ENCODE assay signal across 8 mouse cellular contexts in the genomic region with DNA sequence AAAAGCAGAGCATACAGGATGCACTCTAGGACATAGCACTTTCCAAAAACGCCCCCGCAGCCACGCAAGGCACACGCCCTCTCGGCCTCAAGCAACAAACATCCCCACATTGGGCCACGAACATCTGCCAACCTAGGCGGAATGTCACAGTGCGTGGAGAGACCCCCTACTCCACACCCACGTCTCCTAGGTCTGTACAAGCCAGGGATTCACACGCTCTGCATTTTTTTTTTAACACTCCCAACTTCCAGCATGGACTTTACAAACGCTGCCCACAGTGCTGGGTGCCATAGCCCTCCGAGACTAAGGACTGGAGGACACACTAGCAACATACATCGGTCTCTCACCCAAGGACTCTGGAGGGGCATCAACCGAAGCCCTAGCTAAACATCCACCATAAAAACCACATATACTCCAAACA. TPM values are rescaled to one million over a fixed set of nuclear protein-coding genes. Genes with fewer than 3 reads are reported as not detected.
A peak's percentile ranks its signal among the peaks of the same experiment; 100 is the strongest.
DNase-seq lines count a peak whose midpoint lies in the region; ATAC-seq and TF ChIP-seq lines count a peak whose summit lies in the region.

No protein-coding gene starts in this region.

- H3K9ac ChIP-seq in embryonic facial prominence, embryonic 12.5 days, result peak overlapping the region; percentile 64
- H3K9ac ChIP-seq in midbrain, embryonic 13.5 days (replicated peaks), result peak overlapping the region; percentile 69

- TF ChIP-seq CTCF in left cerebral cortex, adult 2 months (IDR thresholded peaks at IDR 0.05), result no peak

- H3K9me3 ChIP-seq in embryonic facial prominence, embryonic 12.5 days, result no peaks in the 10 kb centered on the region
- no peaks in the 10 kb centered on the region for H3K9me3 ChIP-seq in midbrain, embryonic 13.5 days

- peak overlapping the region; percentile 93 for H3K4me2 ChIP-seq in embryonic facial prominence, embryonic 12.5 days (replicated peaks)
- H3K4me2 ChIP-seq in midbrain, embryonic 13.5 days (replicated peaks), result peak overlapping the region; percentile 94

- H3K27ac ChIP-seq in left cerebral cortex, adult 2 months, result peak overlapping the region; percentile 97; the same call in 1 of the 2 replicates
- H3K27ac ChIP-seq in embryonic facial prominence, embryonic 12.5 days, result peak overlapping the region; percentile 99
- H3K27ac ChIP-seq in midbrain, embryonic 13.5 days, result no peak overlapping the region

- ATAC-seq in embryonic facial prominence, embryonic 12.5 days (ENCODE audit: insufficient number of reproducible peaks, insufficient read depth, low FRiP score, low TSS enrichment), result no peak
- ATAC-seq in inflammation-experienced regulatory T-cells, adult 6 months, result peak; percentile 20
- ATAC-seq in midbrain, embryonic 13.5 days, result no peak

- intact Hi-C loops in left cerebral cortex, adult 2 months (cut with DNase I), result no loop called here
- intact Hi-C loops in left cerebral cortex, postnatal 4 days (cut with DNase I), result loop anchor here (5.0 kb wide), 1 partner anchor 82 kb away; the partner anchor contains the start of gene Pfdn5

- H3K4me1 ChIP-seq in embryonic facial prominence, embryonic 12.5 days, result peaks cover 53% of the 10 kb centered on the region
- H3K4me1 ChIP-seq in midbrain, embryonic 13.5 days (replicated peaks), result peaks cover 50% of the 10 kb centered on the region

- H3K4me3 ChIP-seq in left cerebral cortex, adult 2 months, result peak overlapping the region; percentile 65
- H3K4me3 ChIP-seq in embryonic facial prominence, embryonic 12.5 days, result peak overlapping the region; percentile 60
- H3K4me3 ChIP-seq in midbrain, embryonic 13.5 days (replicated peaks), result peak overlapping the region; percentile 53

- peaks cover 19% of the 10 kb centered on the region for H3K36me3 ChIP-seq in embryonic facial prominence, embryonic 12.5 days
- no peaks in the 10 kb centered on the region for H3K36me3 ChIP-seq in midbrain, embryonic 13.5 days

- no peaks in the 10 kb centered on the region for H3K27me3 ChIP-seq in embryonic facial prominence, embryonic 12.5 days
- H3K27me3 ChIP-seq in midbrain, embryonic 13.5 days, result peaks cover 88% of the 10 kb centered on the region

- DNase-seq in left cerebral cortex, adult 2 months (ENCODE audit: extremely low spot score in 1 of 2, low spot score in 2 of 2), result no peak
- DNase-seq in left cerebral cortex, postnatal 4 days, result no peak
- no peak for DNase-seq in spleen, postnatal 10 days (ENCODE audit: low spot score in 2 of 2)
- no peak for DNase-seq in urinary bladder, postnatal 36 days (ENCODE audit: low spot score in 2 of 2)
- DNase-seq in layer of hippocampus, adult 11-12 months (ENCODE audit: low spot score), result no peak

- WGBS in embryonic facial prominence, embryonic 12.5 days, result 3% methylated on average over 14 of the region's 14 CpGs
- 2% methylated on average over 14 of the region's 14 CpGs for WGBS in midbrain, embryonic 13.5 days

RNA-seq across cellular contexts. Expression of gene Rarg, which starts 11.8 kb away (rescaled TPM):
- total RNA-seq in left cerebral cortex, adult 2 months (2021), result 10 to 100 TPM; 13.8 to 17.1 TPM
- 10 to 100 TPM; 15.9 to 16.9 TPM for total RNA-seq in left cerebral cortex, postnatal 4 days (2021)
- polyA plus RNA-seq in embryonic facial prominence, embryonic 12.5 days (2016; fragmentation: Nextera tagmentation; extraction: Ambion mirVana), result 121 and 123 TPM in 2 replicates
- polyA plus RNA-seq in inflammation-experienced regulatory T-cells, adult 6 months (2017; shearing (Covaris generic)), result 10 to 100 TPM; 15.5 to 18.4 (median 18.3) TPM
- polyA plus RNA-seq in midbrain, embryonic 13.5 days (2015; fragmentation: Nextera tagmentation; extraction: Ambion mirVana), result 2.7 and 3.4 TPM in 2 replicates

RNA-seq across cellular contexts. Expression of gene Itgb7, which starts 13.7 kb away (rescaled TPM):
- 1 to 10 TPM in 1 of 2 experiments, under 1 TPM in 1; 0.86 to 1.3 TPM for total RNA-seq in left cerebral cortex, adult 2 months (2021)
- total RNA-seq in left cerebral cortex, postnatal 4 days (2021), result 1 to 10 TPM in 1 of 2 experiments, under 1 TPM in 1; 0.74 to 1.1 TPM
- 1.9 and 2.6 TPM in 2 replicates for polyA plus RNA-seq in embryonic facial prominence, embryonic 12.5 days (2016; fragmentation: Nextera tagmentation; extraction: Ambion mirVana)
- 100 to 1,000 TPM; 364 to 513 (median 397) TPM for polyA plus RNA-seq in inflammation-experienced regulatory T-cells, adult 6 months (2017; shearing (Covaris generic))
- 0.71 and 0.82 TPM in 2 replicates for polyA plus RNA-seq in midbrain, embryonic 13.5 days (2015; fragmentation: Nextera tagmentation; extraction: Ambion mirVana)

RNA-seq across cellular contexts. Expression of gene Gm9918, which starts 24.9 kb away (rescaled TPM):
- not detected for total RNA-seq in left cerebral cortex, adult 2 months (2021)
- not detected for total RNA-seq in left cerebral cortex, postnatal 4 days (2021)
- 0.99 and 1.1 TPM in 2 replicates for polyA plus RNA-seq in embryonic facial prominence, embryonic 12.5 days (2016; fragmentation: Nextera tagmentation; extraction: Ambion mirVana)
- not detected for polyA plus RNA-seq in inflammation-experienced regulatory T-cells, adult 6 months (2017; shearing (Covaris generic))
- 0.07 and 0.12 TPM in 2 replicates for polyA plus RNA-seq in midbrain, embryonic 13.5 days (2015; fragmentation: Nextera tagmentation; extraction: Ambion mirVana)

RNA-seq across cellular contexts. Expression of gene Mfsd5, which starts 33.8 kb away (rescaled TPM):
- 10 to 100 TPM; 40.6 to 42.8 TPM for total RNA-seq in left cerebral cortex, adult 2 months (2021)
- 10 to 100 TPM; 31.4 to 33.7 TPM for total RNA-seq in left cerebral cortex, postnatal 4 days (2021)
- 57.9 and 60.1 TPM in 2 replicates for polyA plus RNA-seq in embryonic facial prominence, embryonic 12.5 days (2016; fragmentation: Nextera tagmentation; extraction: Ambion mirVana)
- polyA plus RNA-seq in inflammation-experienced regulatory T-cells, adult 6 months (2017; shearing (Covaris generic)), result 10 to 100 TPM; 30.8 to 33.1 (median 31.8) TPM
- polyA plus RNA-seq in midbrain, embryonic 13.5 days (2015; fragmentation: Nextera tagmentation; extraction: Ambion mirVana), result 50.8 and 53.4 TPM in 2 replicates

RNA-seq across cellular contexts. Expression of gene Csad, which starts 40.9 kb away (rescaled TPM):
- 10 to 100 TPM; 28.5 to 30.4 TPM for total RNA-seq in left cerebral cortex, adult 2 months (2021)
- 10 to 100 TPM; 27.8 TPM for total RNA-seq in left cerebral cortex, postnatal 4 days (2021)
- 82.8 and 91.1 TPM in 2 replicates for polyA plus RNA-seq in embryonic facial prominence, embryonic 12.5 days (2016; fragmentation: Nextera tagmentation; extraction: Ambion mirVana)
- polyA plus RNA-seq in inflammation-experienced regulatory T-cells, adult 6 months (2017; shearing (Covaris generic)), result 10 to 100 TPM in 2 of 3 experiments, 1 to 10 TPM in 1; 5.0 to 14.6 (median 14.0) TPM
- 37.9 and 40.2 TPM in 2 replicates for polyA plus RNA-seq in midbrain, embryonic 13.5 days (2015; fragmentation: Nextera tagmentation; extraction: Ambion mirVana)

Comparison
In these comparisons a context has a peak if more than half of its experiments do, and no peak if none do; other contexts are left out.
1. RNA of gene Itgb7, which starts 13.7 kb away (polyA plus RNA-seq): 364 to 513 TPM in inflammation-experienced regulatory T-cells, adult 6 months; 1.9 to 2.6 TPM in embryonic facial prominence, embryonic 12.5 days and 0.71 to 0.82 TPM in midbrain, embryonic 13.5 days; every median in the first group is over 100 times any median in the second.
2. Peak in every context shown above with its lines, with median percentiles within 50 percentile points of each other: H3K4me3 ChIP-seq.